Mouse (Mus musculus): Measurements from ENCODE around the gene Zkscan8. TPM values are rescaled to one million over a fixed set of nuclear protein-coding genes. Genes with fewer than 3 reads are reported as not detected.
"Not testable (repeated sequence)": the region's sequence is repeated elsewhere in the genome, so short reads cannot be mapped to it uniquely, and the experiment has no call there.

Gene Zkscan8
- total RNA-seq (2021): 10 to 100 TPM; 15.0 to 15.6 TPM
- long read RNA-seq, experiment 1: 0 reads
- long read RNA-seq, experiment 2, full-length matches to known transcripts: 1 of 2 reads
- long read RNA-seq, experiment 2, partial matches to known transcripts: 0 of 2 reads
- long read RNA-seq, experiment 2, other reads (novel, unspliced or antisense): 1 of 2 reads

GRCm38 (mm10) chr13:21530781-21531201, at the start of gene Zkscan8:
Gene Zkscan8 (minus strand): TSS chr13:21531120.
- DNase-seq (ENCODE audit: low spot score in 2 of 2): peak; percentile 44 to 85

- DNase-seq (ENCODE audit: low spot score in 2 of 2): no peak
Measured at GRCm38 (mm10) chr13:21559793-21560192, 28.9 kb upstream of the Zkscan8 start, which contains the start of gene Olfr1535. Gene Olfr1535 (minus strand): TSS chr13:21559893.

GRCm38 (mm10) chr13:21550416-21551110, 19.6 kb upstream of the Zkscan8 start:
- DNase-seq (ENCODE audit: low spot score in 2 of 2): no peak

DNA sequence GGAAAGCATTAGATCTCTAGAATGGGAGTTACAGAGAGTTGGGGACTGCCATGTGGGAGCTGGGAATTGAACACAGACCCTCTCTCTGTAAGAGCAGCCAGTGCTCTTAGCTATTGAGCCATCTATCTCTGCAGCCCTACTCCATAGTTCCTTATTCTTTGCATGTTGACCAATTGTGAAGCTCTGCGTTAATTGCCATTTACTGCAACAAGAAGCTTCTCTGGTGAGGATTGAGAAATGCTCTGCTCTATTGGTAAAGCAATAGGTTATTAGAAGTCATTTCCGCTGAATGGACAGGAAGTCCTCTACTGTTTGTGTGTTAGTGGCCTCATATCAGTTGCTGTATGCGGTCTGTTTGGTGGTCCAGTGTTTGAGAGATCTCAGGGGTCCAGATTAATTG, 18.6 kb upstream of the Zkscan8 start:
- no peak for DNase-seq (ENCODE audit: low spot score in 2 of 2)

GRCm38 (mm10) chr13:21542708-21543107, 11.8 kb upstream of the Zkscan8 start, which contains the start of gene Olfr1366:
Gene Olfr1366 (minus strand): TSS chr13:21542808.
- DNase-seq (ENCODE audit: low spot score in 2 of 2): no peak

DNA sequence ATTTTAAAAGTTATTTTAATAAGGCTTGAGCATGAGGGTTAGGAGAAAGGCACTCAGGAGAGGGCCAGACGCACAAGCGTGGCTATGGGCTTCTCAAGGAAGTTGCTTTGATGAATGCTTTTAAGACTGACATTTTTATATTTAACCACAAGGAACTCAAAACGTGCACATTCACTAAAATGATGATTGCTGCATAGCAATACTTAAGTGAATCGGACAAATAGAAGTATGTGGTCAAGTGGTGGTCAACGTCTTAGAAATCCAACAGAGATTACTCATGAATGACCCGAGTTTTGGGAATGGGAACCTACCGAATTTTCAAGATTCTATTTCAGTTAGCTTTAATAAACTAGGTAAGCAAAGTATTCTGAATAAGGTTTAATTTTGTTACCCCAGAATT, 784 bp downstream of the Zkscan8 start:
- DNase-seq (ENCODE audit: low spot score in 2 of 2): no peak

DNA sequence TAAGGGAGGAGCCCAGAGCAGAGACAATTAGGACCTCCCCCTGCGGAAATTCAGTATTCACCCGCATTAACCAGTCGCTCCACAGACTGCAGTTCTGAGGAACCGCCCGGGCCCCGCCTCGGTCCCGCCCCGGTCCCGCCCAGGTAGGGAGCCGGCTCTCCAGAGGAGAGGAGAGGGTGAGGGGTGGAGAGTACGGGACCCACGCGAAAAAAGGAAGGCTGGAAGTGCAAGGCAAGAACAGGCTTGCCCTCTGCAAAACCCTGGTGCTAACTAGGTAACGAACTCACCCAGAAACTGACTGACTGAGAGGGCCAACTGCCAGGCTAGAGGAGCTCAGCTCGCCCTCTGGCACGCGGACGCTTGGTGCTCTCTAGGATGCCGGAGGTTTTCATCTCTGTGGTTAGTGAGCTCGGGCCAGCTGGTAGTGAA, 24.7 kb downstream of the Zkscan8 start:
- peak; percentile 41 to 76 for DNase-seq (ENCODE audit: low spot score in 2 of 2)

- no peak for DNase-seq (ENCODE audit: low spot score in 2 of 2)
Measured at GRCm38 (mm10) chr13:21502296-21502695, 28.6 kb downstream of the Zkscan8 start.

DNA sequence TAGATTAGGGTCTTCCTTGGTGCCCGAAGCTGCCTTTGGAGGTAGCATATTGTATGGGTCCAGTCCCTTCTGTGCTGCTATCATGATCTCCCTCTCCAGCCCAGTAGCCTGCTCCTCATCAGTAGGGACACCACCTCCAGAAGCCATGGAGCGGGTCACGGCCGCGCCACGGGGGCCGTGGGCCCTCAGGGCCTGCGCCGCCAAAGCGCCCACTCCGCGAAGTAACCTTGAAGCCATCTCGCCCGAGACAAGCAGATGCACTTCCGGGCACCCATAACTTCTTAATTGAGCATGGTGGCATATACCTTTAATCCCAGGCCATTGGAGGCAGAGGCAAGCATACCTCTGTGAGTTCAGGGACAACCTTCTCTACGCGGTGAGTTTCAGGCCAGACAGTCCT, 29.7 kb downstream of the Zkscan8 start, which contains the start of gene Gm11273:
Gm11273 (minus strand) TSS at position 237 of the 400 bp plus-strand sequence.
- not testable (repeated sequence) for DNase-seq (ENCODE audit: low spot score in 2 of 2)

DNA sequence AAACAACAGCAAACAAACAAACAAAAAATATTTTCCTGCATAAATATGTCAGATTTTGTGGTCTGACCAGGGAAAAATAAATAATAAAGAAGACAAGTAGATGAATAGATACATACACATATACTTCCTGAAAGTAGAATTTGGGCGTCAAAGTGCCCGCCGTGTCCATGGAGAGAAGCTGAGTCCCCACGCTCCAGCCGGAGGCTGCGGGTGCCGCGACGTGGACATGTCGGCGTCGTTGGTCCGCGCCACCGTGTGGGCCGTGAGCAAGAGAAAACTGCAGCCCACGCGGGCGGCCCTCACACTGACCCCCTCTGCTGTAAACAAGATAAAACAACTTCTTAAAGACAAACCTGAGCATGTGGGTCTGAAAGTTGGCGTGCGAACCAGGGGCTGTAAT, 35.8 kb downstream of the Zkscan8 start, which contains the start of gene AK157302:
AK157302 (plus strand) TSS at position 144 of the 400 bp plus-strand sequence.
- DNase-seq (ENCODE audit: low spot score in 2 of 2): no peak

DNA sequence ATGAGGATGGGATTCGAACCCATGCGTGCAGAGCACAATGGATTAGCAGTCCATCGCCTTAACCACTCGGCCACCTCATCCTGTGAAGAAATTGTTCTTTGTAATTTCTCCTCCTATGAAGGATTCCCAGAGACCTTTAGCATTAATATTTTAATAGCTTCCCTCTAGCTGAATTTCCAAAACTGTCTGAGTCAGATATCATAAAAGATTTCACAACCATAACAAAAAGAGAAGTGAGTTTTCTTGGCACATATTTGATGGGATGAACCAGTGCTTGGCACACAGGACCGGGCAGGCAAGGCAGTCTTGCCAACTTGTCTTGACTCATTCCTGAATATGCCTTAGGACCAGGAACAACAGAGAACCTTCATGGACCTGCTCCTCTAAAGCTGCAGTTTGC, 38.1 kb downstream of the Zkscan8 start:
- no peak for DNase-seq (ENCODE audit: low spot score in 2 of 2)

DNA sequence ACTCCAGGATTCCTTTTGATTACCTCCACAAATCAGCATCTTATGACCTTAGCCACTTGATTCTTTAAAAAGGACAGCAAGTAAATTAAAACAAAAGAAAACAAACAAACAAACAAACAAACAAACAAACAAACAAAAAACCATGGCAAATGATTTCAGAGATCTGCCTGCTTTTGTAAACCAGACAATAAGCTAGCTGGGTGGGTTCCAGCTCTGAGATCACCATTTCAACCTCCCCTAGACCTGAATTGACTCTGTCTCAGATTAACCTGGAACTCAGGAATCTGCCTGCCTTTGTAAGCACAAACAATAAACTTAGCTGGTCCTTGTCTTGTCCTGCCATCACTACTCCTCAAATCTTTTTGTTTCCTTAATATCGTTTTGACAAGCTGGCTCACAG, 44.0 kb downstream of the Zkscan8 start:
- DNase-seq (ENCODE audit: low spot score in 2 of 2): no peak

DNA sequence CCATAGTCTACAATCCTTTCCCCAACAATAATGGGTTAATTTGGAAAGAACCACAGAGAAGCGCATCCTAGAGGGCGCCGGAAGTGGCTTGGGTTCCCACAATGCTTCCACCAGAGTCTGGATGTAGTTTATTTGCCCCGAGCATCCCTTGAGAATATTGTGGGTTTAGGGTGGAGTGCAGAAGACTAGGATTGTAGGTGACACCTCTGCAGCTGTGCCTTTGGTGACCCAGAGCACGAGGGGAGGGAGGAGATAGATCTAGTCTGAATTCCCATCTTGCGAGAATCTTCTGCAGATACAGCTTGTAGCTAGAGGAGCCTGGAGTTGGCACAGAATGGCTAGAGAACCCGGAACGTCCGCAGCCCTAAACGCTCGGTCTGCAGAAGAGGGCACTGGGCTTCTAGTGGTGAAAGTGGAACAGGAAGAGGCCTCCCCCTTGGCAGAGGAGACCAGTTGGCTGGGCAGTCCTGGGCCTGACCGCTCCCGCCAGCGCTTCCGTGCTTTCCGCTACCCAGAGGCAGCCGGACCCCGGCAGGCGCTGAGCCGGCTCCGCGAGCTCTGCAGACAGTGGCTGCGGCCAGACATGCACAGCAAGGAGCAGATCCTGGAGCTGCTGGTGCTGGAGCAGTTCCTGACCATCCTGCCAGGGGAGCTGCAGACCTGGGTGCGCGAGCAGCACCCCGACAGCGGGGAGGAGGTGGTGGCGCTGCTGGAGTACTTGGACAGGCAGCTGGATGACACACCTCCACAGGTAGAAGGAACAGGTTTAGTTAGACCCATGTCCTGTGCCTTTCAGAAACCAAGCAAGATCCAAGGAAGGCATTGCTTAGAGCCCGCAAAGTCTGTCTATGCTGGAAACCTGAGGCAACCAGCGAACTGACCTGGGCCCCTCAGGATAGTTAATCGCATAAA, 51.9 kb downstream of the Zkscan8 start, which contains the start of the genes Zkscan4 and Gm10065:
Zkscan4 (plus strand) TSS at position 149 of the 912 bp plus-strand sequence.
Gm10065 (minus strand) TSS at position 683 of the 912 bp plus-strand sequence.
- DNase-seq (ENCODE audit: low spot score in 2 of 2): peak; percentile 24 to 62

DNA sequence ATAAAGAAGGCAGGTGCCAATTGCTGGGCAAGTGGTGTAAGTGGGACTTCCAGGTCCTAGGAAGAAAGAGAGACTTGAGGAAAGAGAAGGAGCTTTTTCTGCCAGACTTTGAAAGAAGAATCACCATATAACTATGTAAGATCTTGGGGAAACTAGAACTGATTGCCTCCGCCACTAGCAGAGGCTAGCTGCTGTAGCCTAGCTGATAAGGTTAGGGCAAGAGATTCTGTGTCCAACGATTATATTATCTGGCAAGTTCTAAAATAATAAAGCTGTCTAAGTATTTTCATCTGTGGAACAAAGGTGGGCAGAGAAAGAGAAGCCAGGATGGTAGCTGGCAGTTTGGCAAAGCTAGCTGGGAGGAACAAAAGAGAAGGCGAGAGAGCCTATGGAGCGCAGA, 58.5 kb downstream of the Zkscan8 start:
- DNase-seq (ENCODE audit: low spot score in 2 of 2): no peak

DNA sequence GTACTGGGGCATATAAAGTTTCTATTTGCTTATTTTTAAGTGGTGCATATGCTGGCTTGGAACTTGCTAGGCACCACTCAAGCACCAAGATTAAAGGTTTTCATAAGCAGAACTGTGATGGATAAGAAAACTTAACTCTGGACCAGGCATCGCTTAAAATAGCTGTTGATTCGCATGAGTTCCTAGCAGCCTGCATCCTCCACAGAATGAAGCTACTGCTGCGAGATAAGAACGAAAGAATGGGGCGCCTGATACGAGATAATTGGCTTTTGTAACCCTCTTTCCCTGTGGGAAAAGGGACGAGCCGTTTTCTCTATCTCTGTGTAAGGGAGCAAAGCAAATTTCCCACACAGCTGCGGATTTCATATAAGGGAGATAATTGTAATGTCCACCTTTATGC, 61.8 kb downstream of the Zkscan8 start:
- DNase-seq (ENCODE audit: low spot score in 2 of 2): no peak

- peak; percentile 58 to 79 for DNase-seq (ENCODE audit: low spot score in 2 of 2)
Measured at GRCm38 (mm10) chr13:21468061-21469019, 62.6 kb downstream of the Zkscan8 start, which contains the start of gene Nkapl. Gene Nkapl (minus strand): TSS chr13:21468509.

DNA sequence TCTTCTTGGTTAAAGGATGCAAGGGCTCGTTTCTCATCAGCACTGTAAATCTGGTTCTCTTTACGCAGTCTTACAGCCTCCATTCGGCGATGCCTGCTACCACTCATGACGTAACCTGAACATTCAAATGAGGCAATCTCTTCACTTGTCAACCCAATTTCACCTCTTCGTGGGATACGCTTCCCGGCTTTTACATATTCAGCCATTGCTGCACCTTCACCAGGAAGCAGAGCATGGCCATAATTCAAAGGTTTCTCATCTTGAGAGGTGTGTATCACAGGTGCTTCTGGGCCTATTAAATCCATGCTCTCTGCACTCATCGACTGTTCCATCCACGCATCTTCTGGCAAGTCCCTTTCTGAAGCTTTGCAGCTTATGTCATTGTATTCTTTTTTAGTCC, 63.6 kb downstream of the Zkscan8 start:
- DNase-seq (ENCODE audit: low spot score in 2 of 2): no peak

All from gastrocnemius, postnatal 4 days (tissue).